Mouse (Mus musculus) E14TG2a.4 (cell line): ENCODE measurements around the gene Ilk.
"Not testable (repeated sequence)": the region's sequence is repeated elsewhere in the genome, so short reads cannot be mapped to it uniquely, and the experiment has no call there.

Source experiments
- H3K27me3 ChIP-seq: 2 replicates; pipeline ENCODE4 v1.6.1; 2014; ENCODE audit warnings: low read length, control low read depth; ENCODE audit not compliant: insufficient read depth
- H3K36me3 ChIP-seq: 2 replicates; pipeline ENCODE4 v1.6.1; 2014; ENCODE audit warnings: low read length, control low read depth; ENCODE audit not compliant: insufficient read depth
- H3K4me1 ChIP-seq: replicated peaks from 2 replicates; pipeline ENCODE4 v1.6.1; 2014; ENCODE audit warnings: low read depth, low read length, control low read depth
- H3K4me3 ChIP-seq: replicated peaks from 2 replicates; pipeline ENCODE4 v1.5.1; 2014; ENCODE audit warnings: mild to moderate bottlenecking, low read length
- H3K9me3 ChIP-seq: 2 replicates; pipeline ENCODE4 v1.6.1; 2014; ENCODE audit warnings: low read length, control low read depth
- CTCF ChIP-seq: conservative IDR thresholded peaks from 2 replicates; pipeline ENCODE4 v1.5.1; 2014; ENCODE audit warnings: low read length
- NANOG ChIP-seq: IDR thresholded peaks from 2 replicates; pipeline ENCODE4 v1.6.1; 2014; ENCODE audit warnings: borderline replicate concordance, low read length, mixed read lengths
- POU5F1 ChIP-seq: IDR thresholded peaks from 2 replicates; pipeline ENCODE4 v1.6.1; 2014; ENCODE audit warnings: low read length, borderline replicate concordance

Ilk gene

GRCm38 (mm10) chr7:105740089-105740795, 3.9 kb downstream of the Ilk start:
- Histone ChIP-seq H3K36me3 (peaks cover 40% of the 10 kb centered on the region), H3K9me3 (no peaks in the 10 kb centered on the region), H3K4me3 (no peak overlapping the region), H3K4me1 (peaks cover 61% of the 10 kb centered on the region), H3K27me3 (peaks cover 5% of the 10 kb centered on the region; the same call in 1 of the 2 replicates)
- no peak for TF ChIP-seq NANOG
- no peak for TF ChIP-seq CTCF
- no peak for TF ChIP-seq POU5F1

- Histone ChIP-seq H3K4me3 (no peak overlapping the region), H3K9me3 (no peaks in the 10 kb centered on the region), H3K27me3 (peaks cover 5% of the 10 kb centered on the region; the same call in 1 of the 2 replicates), H3K4me1 (peaks cover 56% of the 10 kb centered on the region), H3K36me3 (peaks cover 42% of the 10 kb centered on the region)
- TF ChIP-seq POU5F1 (no peak), CTCF (no peak), NANOG (no peak)
These were observed 4.5 kb downstream of the Ilk start for GRCm38 (mm10) chr7:105740851-105741250.

- Histone ChIP-seq H3K4me3 (no peak overlapping the region), H3K9me3 (no peaks in the 10 kb centered on the region), H3K27me3 (peaks cover 5% of the 10 kb centered on the region; the same call in 1 of the 2 replicates), H3K4me1 (peaks cover 53% of the 10 kb centered on the region), H3K36me3 (peaks cover 53% of the 10 kb centered on the region)
- TF ChIP-seq POU5F1: no peak
- no peak for TF ChIP-seq NANOG
- no peak for TF ChIP-seq CTCF
These were observed 5.6 kb downstream of the Ilk start for GRCm38 (mm10) chr7:105741978-105742377.

- peaks cover 46% of the 10 kb centered on the region for H3K4me1 ChIP-seq
These were observed 6.3 kb downstream of the Ilk start for GRCm38 (mm10) chr7:105742539-105743215.

GRCm38 (mm10) chr7:105743246-105743925, 7.0 kb downstream of the Ilk start:
- H3K27me3 ChIP-seq, H3K9me3 ChIP-seq: not testable (repeated sequence)
- H3K36me3 ChIP-seq: peaks cover 67% of the 10 kb centered on the region
- peak overlapping the region; percentile 95 for H3K4me3 ChIP-seq
- H3K4me1 ChIP-seq: peaks cover 43% of the 10 kb centered on the region

More at GRCm38 (mm10) chr7:105742539-105743215, 6.3 kb downstream of the Ilk start:
- Histone ChIP-seq H3K36me3 (peaks cover 60% of the 10 kb centered on the region), H3K4me3 (peak overlapping the region; percentile 95)
- H3K27me3 ChIP-seq, H3K9me3 ChIP-seq: not testable (repeated sequence)

GRCm38 (mm10) chr7:105743926-105744590, 7.7 kb downstream of the Ilk start, which contains the start of gene Taf10:
Gene Taf10, minus strand, starts transcription at chr7:105744361.
- TF ChIP-seq NANOG (no peak), CTCF (no peak), POU5F1 (no peak)
- Histone ChIP-seq H3K9me3 (no peaks in the 10 kb centered on the region), H3K36me3 (peaks cover 74% of the 10 kb centered on the region), H3K27me3 (no peaks in the 10 kb centered on the region), H3K4me3 (peak within 1 kb of the TSS; percentile 95), H3K4me1 (peaks cover 36% of the 10 kb centered on the region)

GRCm38 (mm10) chr7:105747776-105748175, 11.4 kb downstream of the Ilk start:
- Histone ChIP-seq H3K9me3 (no peaks in the 10 kb centered on the region), H3K27me3 (no peaks in the 10 kb centered on the region), H3K4me3 (no peak overlapping the region), H3K36me3 (peaks cover 54% of the 10 kb centered on the region), H3K4me1 (peaks cover 27% of the 10 kb centered on the region)
- no peak for TF ChIP-seq POU5F1
- TF ChIP-seq CTCF: no peak
- TF ChIP-seq NANOG: no peak
